Mouse (Mus musculus): ENCODE data around the gene Dkk1.

- TF ChIP-seq POLR2A (IDR thresholded peaks at IDR 0.05; ENCODE audit: borderline replicate concordance, low read depth, low read length), result no peak
- no peak for TF ChIP-seq CTCF (IDR thresholded peaks at IDR 0.05; ENCODE audit: low read depth, low read length)
Observed at GRCm38 (mm10) chr19:30549854-30550647, 586 bp upstream of the Dkk1 start.
